Mouse (Mus musculus): ENCODE measurements around the gene Inha. TPM values are rescaled to one million over a fixed set of nuclear protein-coding genes. Genes with fewer than 3 reads are reported as not detected.

Inha gene
- polyA plus RNA-seq, 2 experiments, result 10.5 to 64.2 TPM

DNA sequence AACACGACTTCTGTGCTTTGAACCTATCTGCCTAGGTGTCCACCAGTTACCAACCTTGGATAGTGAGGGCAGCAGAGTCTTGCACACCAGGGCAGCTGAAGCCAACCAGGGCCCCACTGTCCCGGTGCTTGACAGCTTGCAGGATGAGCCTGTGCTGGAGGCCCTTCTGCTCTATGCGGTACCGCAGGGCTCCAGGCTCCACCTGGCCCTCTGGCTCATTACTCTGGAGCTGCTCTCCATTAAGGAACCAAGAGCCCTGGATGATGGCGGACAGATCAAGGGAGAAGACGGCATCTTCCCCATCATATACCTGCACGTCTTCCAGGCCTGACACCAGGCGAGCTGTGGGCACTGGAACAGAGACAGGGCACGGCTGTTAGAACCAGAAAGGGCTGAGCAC, 5.0 kb upstream of the Inha start:
- 95% methylated on average over 9 of the region's 9 CpGs for WGBS

DNA sequence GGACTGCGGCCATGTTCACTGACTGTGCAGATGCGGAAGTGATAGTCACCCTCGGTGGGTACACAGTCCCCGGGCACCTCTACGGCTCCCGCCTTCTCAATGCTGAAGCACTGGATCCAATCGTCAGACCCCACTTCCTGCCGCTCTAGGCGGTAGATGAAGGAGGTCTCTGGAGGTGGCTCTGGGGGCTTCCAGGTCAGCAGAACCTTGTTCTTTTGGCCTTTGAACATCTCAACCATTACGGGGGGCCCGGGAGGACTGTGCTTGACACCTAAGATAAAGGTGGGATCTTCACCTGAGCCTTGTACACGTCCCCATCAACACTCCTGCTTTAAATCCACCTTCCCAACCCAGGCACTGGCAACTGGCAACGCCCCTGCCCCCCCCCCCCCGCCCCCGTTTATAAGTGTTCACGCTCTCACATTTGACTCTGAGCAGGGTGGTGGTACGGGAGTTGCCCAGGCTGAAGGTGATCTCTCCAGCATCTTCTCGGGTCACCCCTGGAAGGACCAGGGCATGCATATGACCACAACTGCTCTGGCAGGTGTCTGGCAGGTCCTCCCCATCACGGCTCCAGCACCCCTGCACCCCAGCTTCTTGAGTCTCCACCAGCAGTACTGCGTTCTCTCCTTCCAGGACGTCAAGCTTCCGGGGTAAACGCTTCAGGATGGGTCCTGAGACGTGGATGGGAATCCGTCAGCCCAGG, 3.8 kb upstream of the Inha start:
- peaks cover 20% of the 10 kb centered on the region for H3K4me1 ChIP-seq (ENCODE audit: control insufficient read depth, insufficient read depth, low read length)
- no peak for DNase-seq (ENCODE audit: low spot score)
- no peak overlapping the region for H3K27ac ChIP-seq (replicated peaks; ENCODE audit: low read depth, low read length)
- H3K27me3 ChIP-seq (ENCODE audit: control insufficient read depth, insufficient read depth, low read length), result no peaks in the 10 kb centered on the region
- TF ChIP-seq POLR2A (IDR thresholded peaks at IDR 0.05; ENCODE audit: borderline replicate concordance, extremely low read depth, insufficient read depth, insufficient read length), result no peak
- H3K4me2 ChIP-seq (replicated peaks; ENCODE audit: low read depth, low read length, severe bottlenecking), result peak overlapping the region; percentile 92; the same call in 1 of the 2 replicates
- peaks cover 65% of the 10 kb centered on the region for H3K36me3 ChIP-seq (ENCODE audit: control insufficient read depth, insufficient read depth, low read length)
- H3K9ac ChIP-seq (ENCODE audit: low read depth, low read length, severe bottlenecking), result no peak overlapping the region
- WGBS, result 85% methylated on average over 25 of the region's 25 CpGs
- no peak for ATAC-seq (ENCODE audit: low FRiP score, low read depth)
- H3K4me3 ChIP-seq (replicated peaks; ENCODE audit: low read length), result no peak overlapping the region
- H3K9me3 ChIP-seq (ENCODE audit: control insufficient read depth, low read length), result no peaks in the 10 kb centered on the region

More for the DNA sequence above, 5.0 kb upstream of the Inha start:
- Histone ChIP-seq H3K4me3 (replicated peaks; ENCODE audit: low read length) (no peak overlapping the region), H3K4me1 (ENCODE audit: control insufficient read depth, insufficient read depth, low read length) (peaks cover 16% of the 10 kb centered on the region), H3K9ac (ENCODE audit: low read depth, low read length, severe bottlenecking) (no peak overlapping the region), H3K36me3 (ENCODE audit: control insufficient read depth, insufficient read depth, low read length) (peaks cover 77% of the 10 kb centered on the region), H3K27ac (replicated peaks; ENCODE audit: low read depth, low read length) (no peak overlapping the region), H3K27me3 (ENCODE audit: control insufficient read depth, insufficient read depth, low read length) (no peaks in the 10 kb centered on the region), H3K9me3 (ENCODE audit: control insufficient read depth, low read length) (no peaks in the 10 kb centered on the region), H3K4me2 (replicated peaks; ENCODE audit: low read depth, low read length, severe bottlenecking) (no peak overlapping the region)
- no peak for DNase-seq (ENCODE audit: low spot score)
- no peak for ATAC-seq (ENCODE audit: low FRiP score, low read depth)
- no peak for TF ChIP-seq POLR2A (IDR thresholded peaks at IDR 0.05; ENCODE audit: borderline replicate concordance, extremely low read depth, insufficient read depth, insufficient read length)

DNA sequence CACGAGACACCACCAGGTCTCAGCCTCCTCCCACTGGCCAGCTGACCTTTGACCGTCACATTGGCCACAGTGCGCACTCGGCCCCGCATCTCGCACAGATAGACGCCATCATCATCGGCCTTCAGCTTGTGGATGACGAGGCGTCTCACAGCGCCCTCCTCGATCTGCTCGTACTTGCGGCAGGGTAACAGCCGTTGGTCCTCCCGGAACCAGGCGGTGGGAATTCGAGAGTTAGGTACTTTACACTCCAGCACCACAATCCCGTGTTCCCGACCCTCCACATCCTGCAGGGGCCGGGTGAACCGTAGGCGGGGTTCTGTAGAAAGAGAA, 3.3 kb upstream of the Inha start:
- H3K4me1 ChIP-seq (ENCODE audit: control insufficient read depth, insufficient read depth, low read length), result peaks cover 20% of the 10 kb centered on the region
- peak overlapping the region; percentile 92; the same call in 1 of the 2 replicates for H3K4me2 ChIP-seq (replicated peaks; ENCODE audit: low read depth, low read length, severe bottlenecking)
- ATAC-seq (ENCODE audit: low FRiP score, low read depth) (no peak), DNase-seq (ENCODE audit: low spot score) (no peak)
- no peak overlapping the region for H3K27ac ChIP-seq (replicated peaks; ENCODE audit: low read depth, low read length)
- 72% methylated on average over 23 of the region's 23 CpGs for WGBS
- H3K27me3 ChIP-seq (ENCODE audit: control insufficient read depth, insufficient read depth, low read length), result no peaks in the 10 kb centered on the region
- no peak for TF ChIP-seq POLR2A (IDR thresholded peaks at IDR 0.05; ENCODE audit: borderline replicate concordance, extremely low read depth, insufficient read depth, insufficient read length)
- H3K36me3 ChIP-seq (ENCODE audit: control insufficient read depth, insufficient read depth, low read length), result peaks cover 60% of the 10 kb centered on the region
- no peak overlapping the region for H3K4me3 ChIP-seq (replicated peaks; ENCODE audit: low read length)
- H3K9ac ChIP-seq (ENCODE audit: low read depth, low read length, severe bottlenecking), result 0 out of 2 replicates have a peak overlapping the region, but pooled peaks have one; percentile 21
- H3K9me3 ChIP-seq (ENCODE audit: control insufficient read depth, low read length), result no peaks in the 10 kb centered on the region

DNA sequence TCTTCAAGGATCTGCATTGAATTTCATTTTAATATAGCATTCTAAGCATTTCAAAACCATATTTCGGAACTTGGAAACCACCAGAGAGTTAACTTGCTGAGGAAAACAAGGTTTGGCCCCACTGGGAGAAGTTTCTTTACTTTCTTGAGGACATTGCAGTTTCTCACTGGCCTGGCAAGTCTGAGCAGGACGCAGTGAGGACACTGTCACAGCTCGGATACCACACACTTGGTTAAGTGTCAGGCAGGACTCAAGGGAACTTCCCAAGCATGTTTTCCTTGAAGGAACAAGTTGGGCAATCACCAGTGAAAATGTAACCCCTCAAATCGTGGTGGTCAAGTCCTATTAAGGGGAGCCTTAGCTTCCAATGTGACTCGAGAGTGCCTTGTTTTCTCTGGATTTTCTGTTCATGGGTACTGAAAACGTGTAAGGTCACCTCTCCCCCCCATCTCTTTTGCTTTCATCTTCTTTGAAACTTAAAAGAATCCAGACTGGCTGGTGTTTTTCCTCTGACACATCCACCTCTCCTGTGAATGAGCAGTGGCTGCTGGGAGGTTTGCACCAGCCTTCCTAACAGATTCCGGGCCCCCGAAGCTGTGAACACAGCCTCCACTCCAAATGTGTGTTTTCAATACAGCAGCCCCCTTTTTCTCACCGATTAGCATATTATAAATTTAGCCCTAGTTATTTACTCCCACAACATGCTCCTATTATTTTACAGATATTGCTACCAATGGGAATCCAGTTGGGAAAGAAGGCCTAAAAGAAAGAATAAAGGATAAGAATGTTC, 2.4 kb upstream of the Inha start:
- Histone ChIP-seq H3K27ac (replicated peaks; ENCODE audit: low read depth, low read length) (no peak overlapping the region), H3K4me3 (replicated peaks; ENCODE audit: low read length) (peak overlapping the region; percentile 85), H3K9me3 (ENCODE audit: control insufficient read depth, low read length) (no peaks in the 10 kb centered on the region), H3K4me1 (ENCODE audit: control insufficient read depth, insufficient read depth, low read length) (peaks cover 20% of the 10 kb centered on the region), H3K36me3 (ENCODE audit: control insufficient read depth, insufficient read depth, low read length) (peaks cover 51% of the 10 kb centered on the region), H3K4me2 (replicated peaks; ENCODE audit: low read depth, low read length, severe bottlenecking) (peak overlapping the region; percentile 92), H3K27me3 (ENCODE audit: control insufficient read depth, insufficient read depth, low read length) (no peaks in the 10 kb centered on the region), H3K9ac (ENCODE audit: low read depth, low read length, severe bottlenecking) (peak overlapping the region; percentile 93; the same call in 1 of the 2 replicates)
- no peak for TF ChIP-seq POLR2A (IDR thresholded peaks at IDR 0.05; ENCODE audit: borderline replicate concordance, extremely low read depth, insufficient read depth, insufficient read length)
- no peak for DNase-seq (ENCODE audit: low spot score)
- 51% methylated on average over 9 of the region's 9 CpGs for WGBS
- no peak for ATAC-seq (ENCODE audit: low FRiP score, low read depth)

DNA sequence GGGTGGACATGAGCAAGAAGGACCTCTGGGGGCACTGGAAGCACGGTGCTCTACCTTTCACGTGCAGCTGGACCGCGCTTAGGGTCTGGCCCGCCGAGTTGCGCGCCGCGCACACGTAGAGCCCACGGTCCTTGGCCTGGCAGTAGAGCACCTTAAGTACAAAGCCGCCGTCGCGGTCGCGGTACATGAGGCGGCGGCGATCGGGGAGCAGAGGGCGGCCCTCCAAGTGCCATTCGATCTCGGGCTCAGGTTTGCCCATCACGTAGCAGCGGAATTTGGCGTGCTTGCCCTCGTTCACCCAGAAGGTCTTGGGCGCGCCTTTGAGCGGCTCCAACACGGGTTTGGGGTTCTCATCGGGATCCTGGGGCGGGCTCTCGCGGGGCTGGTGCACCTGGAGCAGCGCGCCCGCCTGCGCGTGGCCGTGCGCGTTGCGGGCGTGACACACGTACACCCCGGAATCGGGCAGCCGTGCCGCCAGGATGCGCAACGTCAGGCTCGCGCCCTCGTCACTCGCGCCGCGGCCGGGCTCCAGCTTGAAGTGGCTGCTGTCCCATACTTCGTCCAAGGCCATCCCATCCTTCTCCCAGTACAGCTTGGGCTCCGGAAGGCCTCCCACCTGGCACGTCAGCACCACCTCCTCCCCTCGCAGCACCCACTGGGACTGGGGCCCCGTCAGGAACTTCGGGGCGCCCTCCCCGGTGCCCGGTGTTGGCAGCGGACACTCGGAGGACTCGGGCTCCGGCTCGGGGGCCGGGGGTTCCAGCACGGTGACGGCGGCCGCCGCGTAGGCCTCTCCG, 1.5 kb upstream of the Inha start:
- WGBS, result 2% methylated on average over 73 of the region's 84 CpGs
- H3K4me2 ChIP-seq (replicated peaks; ENCODE audit: low read depth, low read length, severe bottlenecking), result peak overlapping the region; percentile 92
- ATAC-seq (ENCODE audit: low FRiP score, low read depth) (peak; percentile 20; the same call in 1 of the 2 replicates), DNase-seq (ENCODE audit: low spot score) (peak; percentile 25)
- peak overlapping the region; percentile 97 for H3K27ac ChIP-seq (replicated peaks; ENCODE audit: low read depth, low read length)
- H3K27me3 ChIP-seq (ENCODE audit: control insufficient read depth, insufficient read depth, low read length), result no peaks in the 10 kb centered on the region
- H3K4me1 ChIP-seq (ENCODE audit: control insufficient read depth, insufficient read depth, low read length), result peaks cover 20% of the 10 kb centered on the region
- TF ChIP-seq POLR2A (IDR thresholded peaks at IDR 0.05; ENCODE audit: borderline replicate concordance, extremely low read depth, insufficient read depth, insufficient read length), result no peak
- H3K36me3 ChIP-seq (ENCODE audit: control insufficient read depth, insufficient read depth, low read length), result peaks cover 42% of the 10 kb centered on the region
- peak overlapping the region; percentile 93 for H3K9ac ChIP-seq (ENCODE audit: low read depth, low read length, severe bottlenecking)
- H3K9me3 ChIP-seq (ENCODE audit: control insufficient read depth, low read length), result no peaks in the 10 kb centered on the region
- peak overlapping the region; percentile 85 for H3K4me3 ChIP-seq (replicated peaks; ENCODE audit: low read length)
